7 mouse cellular contexts compared by ENCODE assay signal in genomic region chr15:83149196-83150072, GRCm38 (mm10). TPM values are rescaled to one million over a fixed set of nuclear protein-coding genes. Genes with fewer than 3 reads are reported as not detected.
DNase-seq lines count a peak whose midpoint lies in the region; ATAC-seq lines count a peak whose summit lies in the region.

Poldip3 (minus strand) TSS chr15:83149384.

- H3K4me3 ChIP-seq in intestine, embryonic 16.5 days (ENCODE audit: low read length), result peak within 1 kb of the TSS; percentile 95
- peak within 1 kb of the TSS; percentile 61 for H3K4me3 ChIP-seq in midbrain, embryonic 11.5 days (ENCODE audit: low read depth, low read length)

- H3K4me1 ChIP-seq in intestine, embryonic 16.5 days (ENCODE audit: control insufficient read depth, insufficient read depth, low read length), result peaks cover 10% of the 10 kb centered on the region; the same call in 1 of the 2 replicates
- H3K4me1 ChIP-seq in midbrain, embryonic 11.5 days (ENCODE audit: control insufficient read depth, insufficient read depth, low read length), result peaks cover 8% of the 10 kb centered on the region

- peak; percentile 94 for ATAC-seq in intestine, embryonic 16.5 days
- ATAC-seq in midbrain, embryonic 11.5 days (ENCODE audit: low FRiP score), result peak; percentile 93

- H3K36me3 ChIP-seq in intestine, embryonic 16.5 days (ENCODE audit: control insufficient read depth, insufficient read depth, low read length), result peaks cover 7% of the 10 kb centered on the region; the same call in 1 of the 2 replicates
- H3K36me3 ChIP-seq in midbrain, embryonic 11.5 days (ENCODE audit: control insufficient read depth, insufficient read depth, low read length), result peaks cover 9% of the 10 kb centered on the region; the same call in 1 of the 2 replicates

- intact Hi-C loops in left cerebral cortex, postnatal 36 days (cut with DNase I), result loop anchor here (2.0 to 10.0 kb wide), 2 partner anchors 27 to 365 kb away; partner anchors contain the start of genes Rrp7a and Ttll1

- no peaks in the 10 kb centered on the region for H3K27me3 ChIP-seq in intestine, embryonic 16.5 days (replicated peaks; ENCODE audit: control insufficient read depth, insufficient read depth, low read length)
- H3K27me3 ChIP-seq in midbrain, embryonic 11.5 days (ENCODE audit: control insufficient read depth, insufficient read depth, low read length), result no peaks in the 10 kb centered on the region

- under 1% methylated on average over 56 of the region's 56 CpGs for WGBS in intestine, embryonic 16.5 days
- WGBS in midbrain, embryonic 11.5 days, result under 1% methylated on average over 56 of the region's 56 CpGs

- peak; percentile 97 for DNase-seq in adrenal gland, adult 2 months
- DNase-seq in embryo, embryonic 11.5 days (ENCODE audit: low read depth, low spot score), result peak; percentile 98
- DNase-seq in gastrocnemius, postnatal 4 days (ENCODE audit: low spot score in 2 of 2), result peak; percentile 95 to 97
- peak; percentile 97 to 98 for DNase-seq in left cerebral cortex, postnatal 36 days (ENCODE audit: low spot score in 2 of 2)
- peak; percentile 100 for DNase-seq in midbrain, embryonic 11.5 days (ENCODE audit: low spot score, missing footprints)
- peak; percentile 99 for DNase-seq in skeletal muscle tissue, adult 2 months (ENCODE audit: low read depth, low spot score)

- peak within 1 kb of the TSS; percentile 98 for H3K9ac ChIP-seq in intestine, embryonic 16.5 days (ENCODE audit: low read depth, low read length)
- H3K9ac ChIP-seq in midbrain, embryonic 11.5 days (ENCODE audit: low read length), result peak within 1 kb of the TSS; percentile 93

- H3K9me3 ChIP-seq in intestine, embryonic 16.5 days (ENCODE audit: control insufficient read depth, low read length), result no peaks in the 10 kb centered on the region
- H3K9me3 ChIP-seq in midbrain, embryonic 11.5 days (ENCODE audit: control insufficient read depth, low read length), result no peaks in the 10 kb centered on the region

- H3K27ac ChIP-seq in intestine, embryonic 16.5 days (ENCODE audit: low read length), result peak within 1 kb of the TSS; percentile 98
- peak within 1 kb of the TSS; percentile 89 for H3K27ac ChIP-seq in midbrain, embryonic 11.5 days (ENCODE audit: low read depth, low read length)

- H3K4me2 ChIP-seq in intestine, embryonic 16.5 days (ENCODE audit: low read depth, low read length), result peak within 1 kb of the TSS; percentile 79
- H3K4me2 ChIP-seq in midbrain, embryonic 11.5 days, result peak within 1 kb of the TSS; percentile 91

RNA-seq across cellular contexts. Expression of gene Poldip3, which starts in this region (rescaled TPM):
- 10 to 100 TPM; 89.7 to 96.8 TPM for total RNA-seq in adrenal gland, adult 2 months (2021)
- 43.0 and 55.4 TPM in 2 replicates for polyA plus RNA-seq in adrenal gland, adult 2 months (2012; rRNA removed)
- total RNA-seq in gastrocnemius, postnatal 4 days (2021), result 10 to 100 TPM; 62.8 to 67.3 TPM
- polyA plus RNA-seq in intestine, embryonic 16.5 days (2015; fragmentation: Nextera tagmentation; extraction: Ambion mirVana), result 104 and 106 TPM in 2 replicates
- total RNA-seq in left cerebral cortex, postnatal 36 days (2021), result 10 to 100 TPM; 84.5 to 87.4 TPM
- polyA plus RNA-seq in midbrain, embryonic 11.5 days (2014; fragmentation: Nextera tagmentation; extraction: Ambion mirVana), result 167 and 173 TPM in 2 replicates

Comparison
In these comparisons a context has a peak if more than half of its experiments do, and no peak if none do; other contexts are left out.
1. Peak in every context shown above with its lines: DNase-seq, ATAC-seq, H3K4me3 ChIP-seq and H3K27ac ChIP-seq.